Mouse (Mus musculus) megakaryocyte, embryonic 14.5 days (primary cell): ENCODE measurements at regions not wholly inside any gene's neighbourhood (a gene's known extent, or its start where the extent isn't known, plus 50 kb on each side); places are given as distances from the start of the nearest gene placed in this dataset.

Experiments
- FLI1 ChIP-seq: IDR thresholded peaks from 2 replicates; pipeline ENCODE4 v1.6.1; 2012; ENCODE audit warnings: low read length, inconsistent platforms, mixed read lengths
- GATA1 ChIP-seq: IDR thresholded peaks from 3 replicates; pipeline ENCODE4 v1.6.1; 2012; ENCODE audit warnings: mixed read lengths, low read length, inconsistent platforms, borderline replicate concordance

GRCm38 (mm10) chr17:85801734-85802133, 113.7 kb upstream of the Six2 start:
- TF ChIP-seq GATA1 (no peak), FLI1 (no peak)
